Mouse (Mus musculus) G1E (cell line): ENCODE results near the gene Rbmx.

Experiments
- CTCF ChIP-seq: IDR thresholded peaks from 2 replicates; pipeline ENCODE4 v1.5.1; 2012; ENCODE audit warnings: low read depth, low read length, inconsistent platforms, mixed read lengths
- TAL1 ChIP-seq: conservative IDR thresholded peaks from 2 replicates; pipeline ENCODE4 v1.6.1; 2012; ENCODE audit warnings: low read depth, low read length, inconsistent platforms, mixed read lengths

- TF ChIP-seq CTCF (no peak), TAL1 (no peak)
These were observed 15.9 kb upstream of the Rbmx start, which contains the start of gene Gm364 for GRCm38 (mm10) chrX:57408769-57409168.
